Mouse (Mus musculus) cortical plate, adult 2 months (tissue): Measurements from ENCODE around the gene Scai. TPM values are rescaled to one million over a fixed set of nuclear protein-coding genes. Genes with fewer than 3 reads are reported as not detected.

Source experiments
- H3K27ac ChIP-seq: fragments of 200-500 bp; 2 replicates; pipeline ENCODE4 v1.5.1; 2012; ENCODE audit warnings: low read length, control low read depth, inconsistent platforms; ENCODE audit not compliant: insufficient read depth
- H3K4me1 ChIP-seq: fragments of 200-500 bp; 2 replicates; pipeline ENCODE4 v1.6.1; 2011; ENCODE audit warnings: low read length; ENCODE audit not compliant: control insufficient read depth, insufficient read depth
- H3K4me3 ChIP-seq: fragments of 200-500 bp; 2 replicates; pipeline ENCODE4 v1.5.1; 2011; ENCODE audit warnings: mild to moderate bottlenecking, low read length, control low read depth; ENCODE audit not compliant: insufficient read depth
- CTCF ChIP-seq: fragments of 200-500 bp; IDR thresholded peaks from 2 replicates; pipeline ENCODE4 v1.5.1; 2011; ENCODE audit warnings: mild to moderate bottlenecking, control low read depth, low read length; ENCODE audit not compliant: insufficient read depth; ENCODE audit errors: extremely low read depth
- POLR2A ChIP-seq: fragments of 200-500 bp; IDR thresholded peaks from 2 replicates; pipeline ENCODE4 v1.6.1; 2011; ENCODE audit warnings: mild to moderate bottlenecking, low read length, control low read depth; ENCODE audit not compliant: insufficient read depth; ENCODE audit errors: extremely low read depth
- polyA plus RNA-seq: library from polyadenylated mRNA; depleted of rRNA; stranded (reverse); fragments of >200 nt; gene quantifications from 2 replicates; pipeline ENCODE4 v1.2.3, GENCODE M21; 2012

Scai gene
- polyA plus RNA-seq, 1 experiment: 12.2 TPM

- H3K4me3 ChIP-seq: no peak overlapping the region
- no peak overlapping the region for H3K27ac ChIP-seq
- TF ChIP-seq POLR2A (no peak), CTCF (no peak)
- H3K4me1 ChIP-seq: 0 out of 2 replicates have a peak, but pooled peaks cover 1% of the 10 kb centered on the region
These were observed 4.3 kb upstream of the Scai start for GRCm38 (mm10) chr2:39194809-39195208.

GRCm38 (mm10) chr2:39189961-39190560 is 473 bp downstream of the Scai start:
- TF ChIP-seq POLR2A (no peak), CTCF (no peak)
- Histone ChIP-seq H3K4me3 (peak overlapping the region; percentile 86), H3K4me1 (peaks cover 6% of the 10 kb centered on the region), H3K27ac (0 out of 2 replicates have a peak overlapping the region, but pooled peaks have one; percentile 12)

- no peak overlapping the region for H3K4me3 ChIP-seq
- H3K27ac ChIP-seq: no peak overlapping the region
- TF ChIP-seq CTCF (no peak), POLR2A (no peak)
- peaks cover 4% of the 10 kb centered on the region for H3K4me1 ChIP-seq
These were observed 4.6 kb downstream of the Scai start for GRCm38 (mm10) chr2:39185942-39186341.

- Histone ChIP-seq H3K4me3 (no peak overlapping the region), H3K4me1 (peaks cover under 1% of the 10 kb centered on the region), H3K27ac (no peak overlapping the region)
- TF ChIP-seq CTCF (no peak), POLR2A (no peak)
These were observed 6.9 kb downstream of the Scai start for GRCm38 (mm10) chr2:39183587-39183986.

GRCm38 (mm10) chr2:39160996-39161395 is 29.5 kb downstream of the Scai start:
- H3K4me3 ChIP-seq: no peak overlapping the region
- H3K4me1 ChIP-seq: peaks cover 5% of the 10 kb centered on the region; the same call in 1 of the 2 replicates
- TF ChIP-seq POLR2A: no peak
- TF ChIP-seq CTCF: no peak
- no peak overlapping the region for H3K27ac ChIP-seq

- Histone ChIP-seq H3K27ac (no peak overlapping the region), H3K4me1 (peaks cover 5% of the 10 kb centered on the region; the same call in 1 of the 2 replicates), H3K4me3 (no peak overlapping the region)
- TF ChIP-seq CTCF (no peak), POLR2A (no peak)
These were observed 32.6 kb downstream of the Scai start for GRCm38 (mm10) chr2:39157916-39158315.

GRCm38 (mm10) chr2:39156821-39157220 is 33.7 kb downstream of the Scai start:
- Histone ChIP-seq H3K27ac (no peak overlapping the region; the same call in 1 of the 2 replicates), H3K4me3 (no peak overlapping the region), H3K4me1 (peaks cover 5% of the 10 kb centered on the region; the same call in 1 of the 2 replicates)
- TF ChIP-seq CTCF: no peak
- no peak for TF ChIP-seq POLR2A

GRCm38 (mm10) chr2:39150943-39151342 is 39.6 kb downstream of the Scai start:
- Histone ChIP-seq H3K4me1 (peaks cover 2% of the 10 kb centered on the region), H3K4me3 (no peak overlapping the region), H3K27ac (peak overlapping the region; percentile 51)
- TF ChIP-seq POLR2A: no peak
- TF ChIP-seq CTCF: no peak

- H3K4me1 ChIP-seq: peaks cover 2% of the 10 kb centered on the region
- no peak overlapping the region for H3K4me3 ChIP-seq
- H3K27ac ChIP-seq: no peak overlapping the region
- TF ChIP-seq CTCF (no peak), POLR2A (no peak)
These were observed 42.5 kb downstream of the Scai start for GRCm38 (mm10) chr2:39148075-39148474.

- no peak overlapping the region for H3K4me3 ChIP-seq
- peaks cover 2% of the 10 kb centered on the region for H3K4me1 ChIP-seq
- TF ChIP-seq CTCF (no peak), POLR2A (no peak)
- no peak overlapping the region for H3K27ac ChIP-seq
These were observed 44.1 kb downstream of the Scai start for GRCm38 (mm10) chr2:39146469-39146868.
